Mouse (Mus musculus): ENCODE measurements at regions not wholly inside any gene's neighbourhood (a gene's known extent, or its start where the extent isn't known, plus 50 kb on each side); places are given as distances from the start of the nearest gene placed in this dataset.
"Not testable (repeated sequence)": the region's sequence is repeated elsewhere in the genome, so short reads cannot be mapped to it uniquely, and the experiment has no call there.

DNA sequence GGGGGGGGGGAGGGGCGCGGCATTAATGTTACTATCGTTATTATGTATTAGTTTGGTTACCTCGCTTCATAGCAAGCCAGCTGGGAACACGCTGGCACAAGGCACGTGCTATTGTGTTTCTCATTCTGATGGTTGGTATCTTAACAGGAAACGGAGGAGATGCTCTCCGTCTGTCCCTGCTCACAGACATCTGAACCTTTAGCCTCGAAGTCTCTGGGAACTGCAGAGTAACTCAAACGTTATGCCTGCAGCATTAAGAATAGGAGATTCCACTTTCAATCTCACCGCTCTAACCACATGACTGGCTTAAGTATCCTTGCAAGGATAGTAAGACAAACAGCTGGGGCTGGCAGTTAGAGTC, 80.0 kb downstream of the Nfkbiz start:
- TF ChIP-seq CTCF (IDR thresholded peaks at IDR 0.05; ENCODE audit: borderline replicate concordance, insufficient read depth, low read length) (no peak), POLR2A (IDR thresholded peaks at IDR 0.05; ENCODE audit: low read depth, low read length) (no peak)
- H3K4me1 ChIP-seq (ENCODE audit: control insufficient read depth, insufficient read depth, low read length): peaks cover 5% of the 10 kb centered on the region
- H3K27ac ChIP-seq (ENCODE audit: insufficient read depth, low read length): no peak overlapping the region
- no peak overlapping the region for H3K4me3 ChIP-seq (ENCODE audit: insufficient read depth, low read length)

DNA sequence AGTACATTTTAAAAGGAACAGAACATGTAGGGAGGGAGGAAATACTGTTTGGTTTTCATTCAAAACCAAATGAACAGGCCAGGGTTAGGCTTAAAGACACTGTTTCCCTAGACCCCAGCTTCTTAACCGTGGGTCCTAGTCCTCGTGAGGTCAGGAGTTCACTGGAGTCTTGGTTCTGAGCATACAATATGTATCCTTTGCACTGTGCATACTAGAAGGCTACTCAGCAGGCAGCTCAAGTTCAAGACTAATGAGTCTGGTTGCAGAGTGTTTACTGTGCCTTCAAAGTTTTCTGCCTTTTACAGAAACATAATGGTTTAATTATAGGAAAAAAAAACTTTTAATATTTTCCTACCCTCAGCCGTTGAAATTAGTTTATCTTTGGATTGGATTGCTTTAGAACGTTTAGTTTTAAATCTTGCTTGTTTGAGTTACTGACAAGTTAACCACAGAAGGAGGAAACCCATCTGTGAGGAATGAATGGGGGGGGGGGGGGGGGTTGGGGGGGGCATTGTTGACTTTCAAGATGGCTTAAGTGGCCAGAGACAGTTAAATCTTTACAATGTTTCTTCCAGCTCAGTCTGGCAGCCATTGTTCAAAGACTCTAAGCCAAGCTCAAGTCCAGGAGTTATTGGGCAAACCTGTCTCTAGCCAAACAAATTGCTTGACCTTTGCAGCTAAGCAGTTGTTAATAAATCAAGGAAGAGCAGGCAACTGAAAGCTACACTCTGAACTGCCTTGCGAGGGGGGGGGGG, 80.6 kb downstream of the Nfkbiz start:
- H3K27ac ChIP-seq (ENCODE audit: insufficient read depth, low read length): 0 out of 2 replicates have a peak overlapping the region, but pooled peaks have one; percentile 28
- TF ChIP-seq CTCF (IDR thresholded peaks at IDR 0.05; ENCODE audit: borderline replicate concordance, insufficient read depth, low read length): no peak
- TF ChIP-seq POLR2A (IDR thresholded peaks at IDR 0.05; ENCODE audit: low read depth, low read length): no peak
- peaks cover 5% of the 10 kb centered on the region for H3K4me1 ChIP-seq (ENCODE audit: control insufficient read depth, insufficient read depth, low read length)
- no peak overlapping the region for H3K4me3 ChIP-seq (ENCODE audit: insufficient read depth, low read length)

DNA sequence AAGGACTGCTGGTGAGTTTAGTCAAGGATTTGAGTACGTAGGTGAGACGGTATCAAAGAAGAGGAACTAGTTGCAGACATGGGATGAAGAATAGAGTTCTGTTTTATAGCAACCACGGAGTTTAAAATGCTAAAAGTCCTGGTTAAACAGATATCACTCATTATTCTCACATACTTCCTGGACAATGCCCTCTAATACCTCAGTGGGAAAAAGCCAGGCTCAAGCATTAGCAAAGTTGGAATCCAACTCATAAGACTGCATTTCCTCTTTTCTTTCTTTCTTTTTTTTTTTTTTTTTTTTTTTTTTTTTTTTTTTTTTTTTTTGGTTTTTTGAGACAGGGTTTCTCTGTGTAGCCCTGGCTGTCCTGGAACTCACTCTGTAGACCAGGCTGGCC, 81.3 kb downstream of the Nfkbiz start:
- not testable (repeated sequence) for H3K4me3 ChIP-seq (ENCODE audit: insufficient read depth, low read length); H3K4me1 ChIP-seq (ENCODE audit: control insufficient read depth, insufficient read depth, low read length)

DNA sequence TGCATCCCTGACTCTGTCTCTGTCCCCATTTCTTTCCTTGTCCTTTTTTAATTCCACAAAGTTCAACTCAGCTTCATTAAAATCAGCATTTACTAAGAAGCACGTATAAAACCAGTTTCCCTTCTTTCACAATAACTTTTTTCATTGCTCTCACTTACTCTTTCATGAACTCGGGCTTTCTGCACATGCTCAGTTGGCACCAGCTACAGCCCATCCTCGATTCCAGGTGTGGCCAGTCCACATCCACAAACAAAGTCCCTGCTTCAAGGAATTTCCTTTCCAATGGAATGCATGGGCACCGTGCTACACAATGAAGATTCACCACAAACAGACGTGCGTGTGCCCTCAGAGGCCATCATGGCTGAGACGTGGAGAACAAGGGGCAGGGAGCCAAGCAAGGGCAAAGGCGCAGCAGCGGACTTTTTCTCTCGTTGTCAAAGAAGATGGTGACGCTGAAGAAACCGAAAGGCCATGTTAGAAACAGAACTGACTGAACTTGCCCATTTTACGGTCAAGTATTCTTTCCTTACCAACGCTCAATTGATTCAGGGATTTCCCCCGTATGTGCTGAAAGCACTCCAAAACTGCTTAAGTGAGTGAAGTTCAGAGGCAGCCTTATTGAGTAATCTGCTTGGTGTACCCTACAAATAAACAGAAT, 81.8 kb downstream of the Nfkbiz start:
- peaks cover 5% of the 10 kb centered on the region for H3K4me1 ChIP-seq (ENCODE audit: control insufficient read depth, insufficient read depth, low read length)
- H3K4me3 ChIP-seq (ENCODE audit: insufficient read depth, low read length): no peak overlapping the region
- no peak overlapping the region for H3K27ac ChIP-seq (ENCODE audit: insufficient read depth, low read length)
- no peak for TF ChIP-seq POLR2A (IDR thresholded peaks at IDR 0.05; ENCODE audit: low read depth, low read length)
- no peak for TF ChIP-seq CTCF (IDR thresholded peaks at IDR 0.05; ENCODE audit: borderline replicate concordance, insufficient read depth, low read length)

More for the DNA sequence above, 81.3 kb downstream of the Nfkbiz start:
- not testable (repeated sequence) for H3K27ac ChIP-seq (ENCODE audit: insufficient read depth, low read length)

DNA sequence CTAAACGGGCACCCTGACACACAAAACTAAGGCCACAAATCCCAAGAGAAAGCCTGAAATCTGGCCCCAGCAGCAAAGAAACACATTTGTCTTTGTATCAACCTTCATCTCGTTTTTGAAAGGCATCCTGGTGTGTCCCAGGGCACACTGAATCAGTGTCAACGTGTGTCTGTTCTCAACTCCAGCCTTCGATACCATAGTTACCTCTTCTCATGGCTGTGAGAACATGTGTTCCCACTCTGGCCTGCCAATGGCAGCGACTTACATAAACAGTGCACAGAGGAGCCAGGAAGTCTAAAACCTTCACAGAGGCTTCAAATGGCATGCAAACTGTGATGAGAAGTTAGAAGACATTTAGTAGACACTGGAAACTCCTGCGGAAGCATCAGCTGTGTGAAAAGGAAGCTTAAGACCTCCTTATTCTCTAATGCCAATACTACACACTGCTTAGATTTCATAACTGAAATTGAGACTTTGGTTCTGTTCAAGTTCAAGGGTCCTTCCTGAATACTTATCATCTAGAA, 83.3 kb downstream of the Nfkbiz start:
- TF ChIP-seq POLR2A (IDR thresholded peaks at IDR 0.05; ENCODE audit: low read depth, low read length) (no peak), CTCF (IDR thresholded peaks at IDR 0.05; ENCODE audit: borderline replicate concordance, insufficient read depth, low read length) (no peak)
- no peak overlapping the region for H3K4me3 ChIP-seq (ENCODE audit: insufficient read depth, low read length)

DNA sequence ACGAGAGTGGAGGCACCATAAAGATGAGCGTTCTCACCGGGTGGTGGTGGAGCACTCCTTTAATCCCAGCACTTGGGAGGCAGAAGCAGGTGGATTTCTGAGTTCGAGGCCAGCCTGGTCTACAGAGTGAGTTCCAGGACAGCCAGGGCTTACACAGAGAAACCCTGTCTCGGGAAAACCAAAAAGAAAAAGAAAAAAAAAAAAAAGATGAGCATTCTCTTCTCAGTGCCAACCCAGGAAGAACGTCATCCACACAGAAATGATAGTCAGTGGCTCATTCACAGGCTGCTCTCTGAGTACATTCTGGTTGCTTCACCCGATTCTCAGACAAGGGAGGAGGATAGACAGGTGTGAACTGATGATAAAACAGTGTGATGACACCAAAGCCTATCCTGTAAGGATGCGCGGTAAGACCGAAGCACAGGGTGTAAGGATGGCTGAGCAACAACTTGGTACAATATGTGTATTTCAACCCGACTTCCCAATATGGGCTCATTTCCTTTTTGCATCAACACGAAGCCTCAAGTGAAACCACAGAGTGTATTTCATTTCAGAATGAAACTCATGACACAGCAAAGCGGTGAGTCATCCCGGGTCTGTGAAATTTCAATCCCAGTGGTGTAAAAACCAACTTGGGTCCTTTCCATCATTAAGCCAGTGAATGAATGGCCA, 84.5 kb downstream of the Nfkbiz start:
- TF ChIP-seq POLR2A (IDR thresholded peaks at IDR 0.05; ENCODE audit: low read depth, low read length): no peak
- TF ChIP-seq CTCF (IDR thresholded peaks at IDR 0.05; ENCODE audit: borderline replicate concordance, insufficient read depth, low read length): no peak
- Histone ChIP-seq H3K4me3 (ENCODE audit: insufficient read depth, low read length) (no peak overlapping the region), H3K27ac (ENCODE audit: insufficient read depth, low read length) (peak overlapping the region; percentile 79), H3K4me1 (ENCODE audit: control insufficient read depth, insufficient read depth, low read length) (peaks cover 5% of the 10 kb centered on the region)

More for the DNA sequence above, 83.3 kb downstream of the Nfkbiz start:
- peaks cover 5% of the 10 kb centered on the region for H3K4me1 ChIP-seq (ENCODE audit: control insufficient read depth, insufficient read depth, low read length)
- no peak overlapping the region for H3K27ac ChIP-seq (ENCODE audit: insufficient read depth, low read length)

DNA sequence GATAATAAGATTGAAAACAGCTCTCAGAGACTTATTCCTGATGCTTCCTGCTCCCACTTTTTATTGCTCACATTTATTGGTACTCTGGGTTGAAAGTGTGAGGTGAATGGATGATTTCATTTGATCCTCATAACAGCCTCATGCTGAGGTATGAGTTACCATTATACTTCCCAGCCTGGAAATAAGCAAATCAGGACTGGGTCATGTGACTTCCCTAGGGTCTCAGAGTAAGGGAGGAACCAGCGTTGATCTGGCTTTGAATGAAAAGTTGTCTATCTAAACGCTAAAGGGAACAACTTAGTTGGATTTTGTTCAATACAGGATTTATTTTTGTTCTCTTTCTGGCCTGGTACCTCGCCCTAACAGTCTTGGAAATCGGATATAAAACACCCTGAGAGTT, 85.3 kb downstream of the Nfkbiz start:
- TF ChIP-seq POLR2A (IDR thresholded peaks at IDR 0.05; ENCODE audit: low read depth, low read length) (no peak), CTCF (IDR thresholded peaks at IDR 0.05; ENCODE audit: borderline replicate concordance, insufficient read depth, low read length) (no peak)
- H3K4me1 ChIP-seq (ENCODE audit: control insufficient read depth, insufficient read depth, low read length): peaks cover 5% of the 10 kb centered on the region
- H3K4me3 ChIP-seq (ENCODE audit: insufficient read depth, low read length): no peak overlapping the region
- no peak overlapping the region for H3K27ac ChIP-seq (ENCODE audit: insufficient read depth, low read length)

DNA sequence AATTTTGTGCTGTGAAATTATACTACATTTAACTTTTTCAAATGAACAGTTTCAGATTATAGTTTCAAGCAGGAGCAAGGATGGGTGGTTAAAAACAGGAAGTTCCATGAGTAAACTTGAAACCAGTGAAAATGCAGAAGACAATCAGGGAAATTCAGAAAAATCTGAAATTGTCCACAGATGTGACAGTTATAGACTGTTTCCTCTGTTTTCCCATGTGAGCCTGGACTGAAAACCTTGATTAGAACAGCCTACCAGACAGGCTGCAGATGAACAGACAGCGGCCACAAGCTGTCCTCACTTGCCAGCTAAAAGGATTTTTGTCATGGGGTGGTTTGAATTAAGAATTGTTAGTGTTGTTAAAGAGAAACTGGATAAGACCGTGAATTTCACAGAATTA, 91.4 kb downstream of the Nfkbiz start:
- H3K4me1 ChIP-seq (ENCODE audit: control insufficient read depth, insufficient read depth, low read length): no peaks in the 10 kb centered on the region
- H3K4me3 ChIP-seq (ENCODE audit: insufficient read depth, low read length): no peak overlapping the region
- H3K27ac ChIP-seq (ENCODE audit: insufficient read depth, low read length): no peak overlapping the region
- TF ChIP-seq CTCF (IDR thresholded peaks at IDR 0.05; ENCODE audit: borderline replicate concordance, insufficient read depth, low read length): no peak
- TF ChIP-seq POLR2A (IDR thresholded peaks at IDR 0.05; ENCODE audit: low read depth, low read length): no peak

DNA sequence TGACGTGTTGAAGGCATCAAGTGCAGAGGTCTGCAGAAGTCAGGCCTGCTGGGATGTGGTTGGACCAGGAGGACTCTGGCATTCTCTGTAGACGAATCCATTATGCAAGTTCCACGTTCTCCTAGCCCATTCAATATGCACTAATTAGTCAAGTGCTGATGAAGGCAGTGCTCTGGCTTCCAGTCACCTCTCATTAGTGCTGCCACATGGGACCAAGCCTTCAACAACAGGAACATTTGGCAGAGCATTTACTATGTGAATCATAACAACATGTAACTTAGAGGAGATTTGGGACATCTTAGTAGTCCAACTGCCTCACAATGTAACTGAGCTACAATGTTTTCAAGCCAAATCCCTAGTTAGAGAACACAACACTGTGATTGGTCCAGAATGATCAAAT, 92.5 kb downstream of the Nfkbiz start:
- TF ChIP-seq POLR2A (IDR thresholded peaks at IDR 0.05; ENCODE audit: low read depth, low read length) (no peak), CTCF (IDR thresholded peaks at IDR 0.05; ENCODE audit: borderline replicate concordance, insufficient read depth, low read length) (no peak)
- no peak overlapping the region for H3K4me3 ChIP-seq (ENCODE audit: insufficient read depth, low read length)
- no peak overlapping the region for H3K27ac ChIP-seq (ENCODE audit: insufficient read depth, low read length)
- H3K4me1 ChIP-seq (ENCODE audit: control insufficient read depth, insufficient read depth, low read length): no peaks in the 10 kb centered on the region

DNA sequence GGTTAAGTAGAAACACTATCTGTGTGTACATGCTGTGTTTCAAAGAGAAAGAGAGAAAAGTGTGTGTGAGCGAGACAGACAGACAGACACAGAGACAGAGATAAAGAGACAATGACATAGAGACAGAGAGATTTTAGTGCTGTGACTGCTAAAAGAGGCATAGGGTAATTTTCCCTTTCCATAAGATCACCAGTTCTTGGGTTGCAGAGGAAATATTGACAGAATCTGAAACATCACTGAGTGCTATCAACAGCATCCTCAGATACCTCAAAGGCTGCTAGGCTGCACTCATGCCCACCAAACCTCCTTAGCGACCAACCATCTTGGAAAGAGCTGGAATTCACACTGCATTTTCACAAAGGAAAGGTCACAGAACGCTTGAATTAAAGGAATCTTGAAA, 93.6 kb downstream of the Nfkbiz start:
- H3K4me3 ChIP-seq (ENCODE audit: insufficient read depth, low read length): no peak overlapping the region
- no peak overlapping the region for H3K27ac ChIP-seq (ENCODE audit: insufficient read depth, low read length)
- TF ChIP-seq CTCF (IDR thresholded peaks at IDR 0.05; ENCODE audit: borderline replicate concordance, insufficient read depth, low read length) (no peak), POLR2A (IDR thresholded peaks at IDR 0.05; ENCODE audit: low read depth, low read length) (no peak)
- H3K4me1 ChIP-seq (ENCODE audit: control insufficient read depth, insufficient read depth, low read length): no peaks in the 10 kb centered on the region
